Mouse (Mus musculus): ENCODE data around the gene Pde4d. TPM values are rescaled to one million over a fixed set of nuclear protein-coding genes. Genes with fewer than 3 reads are reported as not detected.
"Not testable (repeated sequence)": the region's sequence is repeated elsewhere in the genome, so short reads cannot be mapped to it uniquely, and the experiment has no call there.

The Pde4d gene
- polyA plus RNA-seq, 1 experiment from 2014 or later, result 32.1 TPM

- H3K27ac ChIP-seq (ENCODE audit: low read depth, low read length), result no peak overlapping the region
- no peaks in the 10 kb centered on the region for H3K27me3 ChIP-seq (ENCODE audit: control insufficient read depth, insufficient read depth, low read length)
- no peak overlapping the region for H3K9ac ChIP-seq (replicated peaks; ENCODE audit: low read depth, low read length)
- ATAC-seq (ENCODE audit: low read depth), result no peak
- H3K4me2 ChIP-seq (ENCODE audit: low read depth, low read length), result no peak overlapping the region
- no peaks in the 10 kb centered on the region for H3K4me1 ChIP-seq (ENCODE audit: control insufficient read depth, insufficient read depth, low read length)
- H3K4me3 ChIP-seq (ENCODE audit: low read depth, low read length), result no peak overlapping the region
- WGBS, result 88% methylated on average over 5 of the region's 5 CpGs
- H3K9me3 ChIP-seq (ENCODE audit: control insufficient read depth, low read length), result no peaks in the 10 kb centered on the region
- no peaks in the 10 kb centered on the region for H3K36me3 ChIP-seq (ENCODE audit: control insufficient read depth, insufficient read depth, low read length)
These were observed 272.5 kb downstream of the Pde4d start for GRCm38 (mm10) chr13:108722234-108722633.

GRCm38 (mm10) chr13:108734356-108734755, 284.6 kb downstream of the Pde4d start:
- not testable (repeated sequence) for H3K36me3 ChIP-seq (ENCODE audit: control insufficient read depth, insufficient read depth, low read length); ATAC-seq (ENCODE audit: low read depth)
- 92% methylated on average over 2 of the region's 2 CpGs for WGBS

GRCm38 (mm10) chr13:108751155-108751840, 301.6 kb downstream of the Pde4d start:
- no peak overlapping the region for H3K27ac ChIP-seq (ENCODE audit: low read depth, low read length)
- no peaks in the 10 kb centered on the region for H3K27me3 ChIP-seq (ENCODE audit: control insufficient read depth, insufficient read depth, low read length)
- ATAC-seq (ENCODE audit: low read depth), result no peak
- no peaks in the 10 kb centered on the region for H3K36me3 ChIP-seq (ENCODE audit: control insufficient read depth, insufficient read depth, low read length)
- H3K4me2 ChIP-seq (ENCODE audit: low read depth, low read length), result no peak overlapping the region
- 91% methylated on average over 3 of the region's 3 CpGs for WGBS
- H3K9ac ChIP-seq (replicated peaks; ENCODE audit: low read depth, low read length), result no peak overlapping the region
- H3K9me3 ChIP-seq (ENCODE audit: control insufficient read depth, low read length), result no peaks in the 10 kb centered on the region
- H3K4me1 ChIP-seq (ENCODE audit: control insufficient read depth, insufficient read depth, low read length), result no peaks in the 10 kb centered on the region
- no peak overlapping the region for H3K4me3 ChIP-seq (ENCODE audit: low read depth, low read length)

More at GRCm38 (mm10) chr13:108734356-108734755, 284.6 kb downstream of the Pde4d start:
- not testable (repeated sequence) for H3K27me3 ChIP-seq (ENCODE audit: control insufficient read depth, insufficient read depth, low read length); H3K9me3 ChIP-seq (ENCODE audit: control insufficient read depth, low read length); H3K4me1 ChIP-seq (ENCODE audit: control insufficient read depth, insufficient read depth, low read length); H3K27ac ChIP-seq (ENCODE audit: low read depth, low read length); H3K4me2 ChIP-seq (ENCODE audit: low read depth, low read length); H3K9ac ChIP-seq (replicated peaks; ENCODE audit: low read depth, low read length); H3K4me3 ChIP-seq (ENCODE audit: low read depth, low read length)

GRCm38 (mm10) chr13:108757477-108757876, 307.7 kb downstream of the Pde4d start:
- WGBS, result 88% methylated on average over 7 of the region's 7 CpGs
- ATAC-seq (ENCODE audit: low read depth), result no peak

GRCm38 (mm10) chr13:108758331-108758730, 308.6 kb downstream of the Pde4d start:
- 86% methylated on average over 4 of the region's 4 CpGs for WGBS
- no peaks in the 10 kb centered on the region for H3K9me3 ChIP-seq (ENCODE audit: control insufficient read depth, low read length)

More at GRCm38 (mm10) chr13:108757477-108757876, 307.7 kb downstream of the Pde4d start:
- H3K36me3 ChIP-seq (ENCODE audit: control insufficient read depth, insufficient read depth, low read length), result no peaks in the 10 kb centered on the region
- no peak overlapping the region for H3K27ac ChIP-seq (ENCODE audit: low read depth, low read length)
- no peak overlapping the region for H3K4me2 ChIP-seq (ENCODE audit: low read depth, low read length)
- no peaks in the 10 kb centered on the region for H3K9me3 ChIP-seq (ENCODE audit: control insufficient read depth, low read length)
- H3K4me1 ChIP-seq (ENCODE audit: control insufficient read depth, insufficient read depth, low read length), result no peaks in the 10 kb centered on the region
- no peaks in the 10 kb centered on the region for H3K27me3 ChIP-seq (ENCODE audit: control insufficient read depth, insufficient read depth, low read length)
- H3K4me3 ChIP-seq (ENCODE audit: low read depth, low read length), result no peak overlapping the region
- no peak overlapping the region for H3K9ac ChIP-seq (replicated peaks; ENCODE audit: low read depth, low read length)

GRCm38 (mm10) chr13:108759140-108759539, 309.4 kb downstream of the Pde4d start:
- no peaks in the 10 kb centered on the region for H3K27me3 ChIP-seq (ENCODE audit: control insufficient read depth, insufficient read depth, low read length)
- H3K9ac ChIP-seq (replicated peaks; ENCODE audit: low read depth, low read length), result no peak overlapping the region
- no peak overlapping the region for H3K27ac ChIP-seq (ENCODE audit: low read depth, low read length)
- no peak overlapping the region for H3K4me3 ChIP-seq (ENCODE audit: low read depth, low read length)
- H3K36me3 ChIP-seq (ENCODE audit: control insufficient read depth, insufficient read depth, low read length), result no peaks in the 10 kb centered on the region
- WGBS, result 80% methylated on average over 4 of the region's 4 CpGs
- ATAC-seq (ENCODE audit: low read depth), result no peak
- H3K9me3 ChIP-seq (ENCODE audit: control insufficient read depth, low read length), result no peaks in the 10 kb centered on the region
- H3K4me1 ChIP-seq (ENCODE audit: control insufficient read depth, insufficient read depth, low read length), result no peaks in the 10 kb centered on the region
- no peak overlapping the region for H3K4me2 ChIP-seq (ENCODE audit: low read depth, low read length)

More at GRCm38 (mm10) chr13:108758331-108758730, 308.6 kb downstream of the Pde4d start:
- H3K27me3 ChIP-seq (ENCODE audit: control insufficient read depth, insufficient read depth, low read length), result no peaks in the 10 kb centered on the region
- H3K36me3 ChIP-seq (ENCODE audit: control insufficient read depth, insufficient read depth, low read length), result no peaks in the 10 kb centered on the region
- no peak for ATAC-seq (ENCODE audit: low read depth)
- H3K27ac ChIP-seq (ENCODE audit: low read depth, low read length), result no peak overlapping the region
- no peak overlapping the region for H3K9ac ChIP-seq (replicated peaks; ENCODE audit: low read depth, low read length)
- no peak overlapping the region for H3K4me3 ChIP-seq (ENCODE audit: low read depth, low read length)
- no peak overlapping the region for H3K4me2 ChIP-seq (ENCODE audit: low read depth, low read length)
- no peaks in the 10 kb centered on the region for H3K4me1 ChIP-seq (ENCODE audit: control insufficient read depth, insufficient read depth, low read length)

GRCm38 (mm10) chr13:108763295-108763694, 313.5 kb downstream of the Pde4d start:
- 84% methylated on average over 3 of the region's 3 CpGs for WGBS
- ATAC-seq (ENCODE audit: low read depth), result no peak

GRCm38 (mm10) chr13:108766020-108766727, 316.4 kb downstream of the Pde4d start:
- H3K4me2 ChIP-seq (ENCODE audit: low read depth, low read length), result no peak overlapping the region
- 80% methylated on average over 11 of the region's 11 CpGs for WGBS
- H3K9me3 ChIP-seq (ENCODE audit: control insufficient read depth, low read length), result no peaks in the 10 kb centered on the region
- H3K9ac ChIP-seq (replicated peaks; ENCODE audit: low read depth, low read length), result no peak overlapping the region
- no peaks in the 10 kb centered on the region for H3K4me1 ChIP-seq (ENCODE audit: control insufficient read depth, insufficient read depth, low read length)
- no peak for ATAC-seq (ENCODE audit: low read depth)
- no peak overlapping the region for H3K27ac ChIP-seq (ENCODE audit: low read depth, low read length)
- H3K27me3 ChIP-seq (ENCODE audit: control insufficient read depth, insufficient read depth, low read length), result no peaks in the 10 kb centered on the region
- no peak overlapping the region for H3K4me3 ChIP-seq (ENCODE audit: low read depth, low read length)
- H3K36me3 ChIP-seq (ENCODE audit: control insufficient read depth, insufficient read depth, low read length), result no peaks in the 10 kb centered on the region

More at GRCm38 (mm10) chr13:108763295-108763694, 313.5 kb downstream of the Pde4d start:
- H3K9ac ChIP-seq (replicated peaks; ENCODE audit: low read depth, low read length), result no peak overlapping the region
- H3K4me1 ChIP-seq (ENCODE audit: control insufficient read depth, insufficient read depth, low read length), result no peaks in the 10 kb centered on the region
- H3K9me3 ChIP-seq (ENCODE audit: control insufficient read depth, low read length), result no peaks in the 10 kb centered on the region
- no peaks in the 10 kb centered on the region for H3K36me3 ChIP-seq (ENCODE audit: control insufficient read depth, insufficient read depth, low read length)
- no peak overlapping the region for H3K4me2 ChIP-seq (ENCODE audit: low read depth, low read length)
- H3K27me3 ChIP-seq (ENCODE audit: control insufficient read depth, insufficient read depth, low read length), result no peaks in the 10 kb centered on the region
- no peak overlapping the region for H3K4me3 ChIP-seq (ENCODE audit: low read depth, low read length)
- H3K27ac ChIP-seq (ENCODE audit: low read depth, low read length), result no peak overlapping the region

- ATAC-seq (ENCODE audit: low read depth), result no peak
- Histone ChIP-seq H3K27me3 (ENCODE audit: control insufficient read depth, insufficient read depth, low read length) (no peaks in the 10 kb centered on the region), H3K9ac (replicated peaks; ENCODE audit: low read depth, low read length) (no peak overlapping the region), H3K4me2 (ENCODE audit: low read depth, low read length) (no peak overlapping the region), H3K4me1 (ENCODE audit: control insufficient read depth, insufficient read depth, low read length) (no peaks in the 10 kb centered on the region), H3K9me3 (ENCODE audit: control insufficient read depth, low read length) (no peaks in the 10 kb centered on the region), H3K4me3 (ENCODE audit: low read depth, low read length) (no peak overlapping the region), H3K36me3 (ENCODE audit: control insufficient read depth, insufficient read depth, low read length) (no peaks in the 10 kb centered on the region), H3K27ac (ENCODE audit: low read depth, low read length) (no peak overlapping the region)
- WGBS, result 45% methylated on average over 3 of the region's 3 CpGs
These were observed 319.8 kb downstream of the Pde4d start for GRCm38 (mm10) chr13:108769465-108770056.

Data from neural tube, embryonic 14.5 days (tissue).